Mouse (Mus musculus) CH12.LX (cell line): ENCODE data around the gene Snx32. TPM values are rescaled to one million over a fixed set of nuclear protein-coding genes. Genes with fewer than 3 reads are reported as not detected.

Experiments
- DNase-seq: peaks from one replicate; pipeline ENCODE4 v3.0.0-alpha.2; 2013; ENCODE audit errors: extremely low read depth
- H3K27ac ChIP-seq: 2 replicates; pipeline ENCODE4 v1.5.1; 2012; ENCODE audit warnings: low read depth, mild to moderate bottlenecking, control low read depth, moderate library complexity; ENCODE audit not compliant: insufficient read depth
- H3K27me3 ChIP-seq: replicated peaks from 2 replicates; pipeline ENCODE3; 2012; ENCODE audit warnings: inconsistent platforms
- H3K36me3 ChIP-seq, 2 experiments: replicated peaks in 1 of 2; 2 replicates each; pipeline versions ENCODE3 to v1.6.1; 2012; ENCODE audit warnings: inconsistent platforms in 1 of 2, low read length in 1 of 2, mild to moderate bottlenecking in 1 of 2, mixed read lengths in 1 of 2, moderate library complexity in 1 of 2; ENCODE audit not compliant: control insufficient read depth in 1 of 2, insufficient read depth in 1 of 2
- H3K4me1 ChIP-seq, 2 experiments: 2 replicates each; pipeline ENCODE4 v1.6.1; 2012; ENCODE audit warnings: inconsistent platforms in 1 of 2, moderate library complexity in 1 of 2; ENCODE audit not compliant: insufficient read depth in 2 of 2, control insufficient read depth in 1 of 2
- H3K4me2 ChIP-seq: 2 replicates; pipeline ENCODE4 v1.6.1; 2012; ENCODE audit warnings: low read depth, mild to moderate bottlenecking, control low read depth; ENCODE audit not compliant: poor library complexity, insufficient read depth, severe bottlenecking
- H3K4me3 ChIP-seq, 3 experiments: fragments of 150-350 bp in 1 of 3; sonication (generic) in 1 of 3; replicated peaks in 1 of 3; 2 replicates each; pipeline versions ENCODE3 to v1.5.1; 2011 to 2012; ENCODE audit warnings: low read depth in 2 of 3, low read length in 2 of 3, mild to moderate bottlenecking in 2 of 3, moderate library complexity in 2 of 3, control low read depth in 1 of 3, improper control_type of control experiment in 1 of 3, inconsistent platforms in 1 of 3, mixed read lengths in 1 of 3; ENCODE audit not compliant: poor library complexity in 1 of 3
- H3K79me2 ChIP-seq: replicated peaks from 2 replicates; pipeline ENCODE4 v1.6.1; 2012; ENCODE audit warnings: mild to moderate bottlenecking, moderate library complexity; ENCODE audit not compliant: control insufficient read depth, poor library complexity, insufficient read depth, severe bottlenecking; ENCODE audit errors: extremely low read depth
- H3K9ac ChIP-seq: 2 replicates; pipeline ENCODE4 v1.6.1; 2012; ENCODE audit warnings: low read depth, mild to moderate bottlenecking, control low read depth, moderate library complexity; ENCODE audit not compliant: insufficient read depth
- H3K9me3 ChIP-seq: replicated peaks from 2 replicates; pipeline ENCODE3; 2012; ENCODE audit warnings: low read length, inconsistent platforms, mixed read lengths
- BHLHE40 ChIP-seq: IDR thresholded peaks from 2 replicates; pipeline ENCODE4 v1.6.1; 2011; ENCODE audit warnings: mild to moderate bottlenecking, low read depth, low read length, improper control_type of control experiment
- CHD1 ChIP-seq: IDR thresholded peaks from 2 replicates; pipeline ENCODE4 v1.6.1; 2012; ENCODE audit warnings: low read depth, low read length, improper control_type of control experiment, inconsistent platforms
- CTCF ChIP-seq, 2 experiments: IDR thresholded peaks in 1 of 2; conservative IDR thresholded peaks in 1 of 2; 2 replicates each; pipeline ENCODE4 v1.5.1; 2011 to 2012; ENCODE audit warnings: low read depth in 2 of 2, low read length in 2 of 2, improper control_type of control experiment in 1 of 2, inconsistent platforms in 1 of 2, mild to moderate bottlenecking in 1 of 2, moderate library complexity in 1 of 2
- EP300 ChIP-seq: IDR thresholded peaks from 2 replicates; pipeline ENCODE4 v1.6.1; 2011; ENCODE audit warnings: low read length, improper control_type of control experiment
- ETS1 ChIP-seq: conservative IDR thresholded peaks from 2 replicates; pipeline ENCODE4 v1.6.1; 2012; ENCODE audit warnings: low read depth, mild to moderate bottlenecking, inconsistent platforms, low read length, improper control_type of control experiment, moderate library complexity
- HCFC1 ChIP-seq: IDR thresholded peaks from 2 replicates; pipeline ENCODE4 v1.6.1; 2012; ENCODE audit warnings: low read depth, mild to moderate bottlenecking, inconsistent platforms, low read length, improper control_type of control experiment
- IRF4 ChIP-seq: IDR thresholded peaks from 2 replicates; pipeline ENCODE4 v1.6.1; 2014; ENCODE audit warnings: low read depth, mild to moderate bottlenecking, inconsistent platforms, low read length, improper control_type of control experiment
- JUN ChIP-seq: IDR thresholded peaks from 2 replicates; pipeline ENCODE4 v1.6.1; 2011; ENCODE audit warnings: low read depth, mild to moderate bottlenecking, low read length, improper control_type of control experiment, moderate library complexity; ENCODE audit not compliant: insufficient read depth
- MEF2A ChIP-seq: IDR thresholded peaks from 2 replicates; pipeline ENCODE4 v1.6.1; 2014; ENCODE audit warnings: low read depth, mild to moderate bottlenecking, inconsistent platforms, low read length, improper control_type of control experiment, borderline replicate concordance
- NRF1 ChIP-seq: IDR thresholded peaks from 2 replicates; pipeline ENCODE4 v1.6.1; 2014; ENCODE audit warnings: low read depth, mild to moderate bottlenecking, inconsistent platforms, low read length, improper control_type of control experiment, moderate library complexity
- PAX5 ChIP-seq: IDR thresholded peaks from 2 replicates; pipeline ENCODE4 v1.6.1; 2012; ENCODE audit warnings: low read length, inconsistent platforms, mixed read lengths
- POLR2AphosphoS2 ChIP-seq: IDR thresholded peaks from 2 replicates; pipeline ENCODE4 v1.6.1; 2011; ENCODE audit warnings: low read depth, low read length, improper control_type of control experiment
- RCOR1 ChIP-seq: conservative IDR thresholded peaks from 2 replicates; pipeline ENCODE4 v1.6.1; 2012; ENCODE audit warnings: low read depth, mild to moderate bottlenecking, inconsistent platforms, low read length, improper control_type of control experiment
- SIN3A ChIP-seq: IDR thresholded peaks from 2 replicates; pipeline ENCODE4 v1.6.1; 2012; ENCODE audit warnings: low read length, improper control_type of control experiment, inconsistent platforms
- TBP ChIP-seq: conservative IDR thresholded peaks from 2 replicates; pipeline ENCODE4 v1.6.1; 2011; ENCODE audit warnings: low read depth, low read length, improper control_type of control experiment
- UBTF ChIP-seq: IDR thresholded peaks from 2 replicates; pipeline ENCODE4 v1.6.1; 2012; ENCODE audit warnings: low read depth, mild to moderate bottlenecking, inconsistent platforms, low read length, improper control_type of control experiment, moderate library complexity
- USF1 ChIP-seq: IDR thresholded peaks from 2 replicates; pipeline ENCODE4 v1.6.1; 2014; ENCODE audit warnings: low read depth, mild to moderate bottlenecking, inconsistent platforms, low read length, improper control_type of control experiment
- dilution Hi-C: fragments of 300-500 bp; cut with MboI; formaldehyde crosslinking; loops from 2 replicates; pipeline ENCODE4 v1.14.3; 2020; ENCODE audit warnings: low sequenced_read_pairs; ENCODE audit not compliant: extremely low pct_unique_long_range_greater_than_20kb, extremely low pct_ligation_motif_present
- in situ Hi-C: fragments of 300-500 bp; cut with MboI; formaldehyde crosslinking; loops from 3 replicates; pipeline ENCODE4 v1.14.3; 2019; ENCODE audit warnings: low sequenced_read_pairs, low pct_ligation_motif_present, low pct_unique_long_range_greater_than_20kb, mixed read lengths
- polyA plus RNA-seq: library from polyadenylated mRNA; unstranded; fragments of >175 nt; gene quantifications from 2 replicates; pipeline ENCODE4 v1.2.1, GENCODE M21; 2012; ENCODE audit warnings: low read depth; ENCODE audit not compliant: insufficient read length
- total RNA-seq, 2 experiments: library from RNA; depleted of rRNA; stranded (reverse); fragments of 300-350 nt in 1 of 2; fragments of >200 nt in 1 of 2; gene quantifications; 2 replicates each; pipeline ENCODE4 v1.2.3; 2012 to 2014

Gene Snx32
- total and polyA plus RNA-seq, 3 experiments = 0.75 to 2.7 (median 2.4) TPM

DNA sequence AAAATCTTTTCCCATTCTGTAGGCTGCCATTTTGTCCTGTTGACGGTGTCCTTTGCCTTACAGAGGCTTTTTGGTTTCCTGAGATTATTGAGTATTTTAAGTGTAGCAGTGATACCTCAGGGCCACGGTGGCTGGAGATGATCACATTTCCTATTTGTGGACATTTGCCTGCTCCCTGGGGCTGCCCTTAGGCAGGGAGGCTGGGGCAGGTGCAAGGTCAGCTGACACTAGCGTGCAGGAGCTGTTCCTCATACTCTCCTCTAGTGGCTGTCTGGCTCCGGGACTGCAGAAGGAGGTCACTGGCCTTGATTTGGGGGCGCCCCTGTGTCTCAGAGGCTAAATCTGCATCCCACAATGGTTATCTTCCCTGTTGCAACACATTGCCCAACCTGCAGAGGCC is 14.9 kb upstream of the Snx32 start:
- H3K9me3 ChIP-seq = no peaks in the 10 kb centered on the region
- dilution Hi-C loops = no loop called here
- no peak overlapping the region for H3K4me2 ChIP-seq
- H3K27me3 ChIP-seq = peaks cover 1% of the 10 kb centered on the region
- no peaks in the 10 kb centered on the region for H3K79me2 ChIP-seq
- no peak overlapping the region for H3K27ac ChIP-seq
- no peak overlapping the region for H3K9ac ChIP-seq
- TF ChIP-seq MEF2A (peak; percentile 87), USF1 (peak; percentile 40; the same call in 1 of the 2 replicates), HCFC1 (no peak), IRF4 (no peak), ETS1 (peak; percentile 64), BHLHE40 (peak; percentile 86), CTCF (conservative IDR thresholded peaks at IDR 0.05 in 1 of 2, IDR thresholded peaks at IDR 0.05 in 1 of 2; ENCODE audit: low read depth in 2 of 2, low read length in 2 of 2) (peak in 1 of 2 experiments; percentile 16; a peak in 2 of 4 replicates), SIN3A (no peak)
- no peaks in the 10 kb centered on the region for H3K36me3 ChIP-seq
- peaks cover 11 to 39% of the 10 kb centered on the region in 2 experiments for H3K4me1 ChIP-seq
- peak; percentile 53 for DNase-seq
- no peak overlapping the region for H3K4me3 ChIP-seq
- in situ Hi-C loops = loop anchor here (5.0 kb wide), 1 partner anchor 37 kb away; the partner anchor contains the start of gene Ovol1

DNA sequence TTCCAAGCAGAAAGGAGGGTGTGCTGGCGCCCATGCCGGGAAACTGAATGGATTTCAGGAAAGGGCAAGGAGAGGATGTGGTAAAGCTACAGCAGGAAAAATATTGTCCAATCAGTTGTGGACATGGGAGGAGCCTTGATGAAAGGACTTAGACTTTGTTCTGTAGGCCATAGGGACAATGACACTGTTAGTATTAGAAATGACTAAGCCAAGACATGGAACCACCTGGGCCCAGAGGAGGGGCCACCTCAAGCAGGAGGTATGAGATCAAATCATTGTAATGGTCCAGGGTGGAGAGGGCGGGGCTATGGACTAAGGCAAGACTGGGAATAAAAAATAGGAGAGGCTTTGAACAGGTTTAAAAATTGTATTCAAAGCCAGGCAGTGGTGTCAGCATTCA is 8.4 kb upstream of the Snx32 start:
- no peaks in the 10 kb centered on the region; a peak in 1 of 4 replicates for H3K4me1 ChIP-seq
- no peak for DNase-seq
- H3K27me3 ChIP-seq = no peaks in the 10 kb centered on the region
- no peaks in the 10 kb centered on the region for H3K36me3 ChIP-seq
- no peak overlapping the region for H3K27ac ChIP-seq
- no peak overlapping the region for H3K4me3 ChIP-seq
- no peak overlapping the region for H3K4me2 ChIP-seq
- TF ChIP-seq UBTF = no peak
- TF ChIP-seq JUN = no peak
- no peak for TF ChIP-seq PAX5
- TF ChIP-seq TBP = no peak
- TF ChIP-seq POLR2AphosphoS2 = no peak
- TF ChIP-seq CHD1 = no peak
- TF ChIP-seq RCOR1 = no peak
- no peak for TF ChIP-seq EP300
- TF ChIP-seq NRF1 = no peak
- H3K79me2 ChIP-seq = no peaks in the 10 kb centered on the region
- in situ Hi-C loops (no loop called here), dilution Hi-C loops (no loop called here)
- no peak overlapping the region for H3K9ac ChIP-seq
- no peaks in the 10 kb centered on the region for H3K9me3 ChIP-seq
